Mouse (Mus musculus): ENCODE data around the gene Zpr1. TPM values are rescaled to one million over a fixed set of nuclear protein-coding genes. Genes with fewer than 3 reads are reported as not detected.

The Zpr1 gene
- total RNA-seq (2023) = 75.3 to 86.6 TPM (median 78.9 TPM) in 4 replicates

GRCm38 (mm10) chr9:46272677-46273454, at the start of gene Zpr1:
Zpr1 (plus strand) TSS chr9:46273064.

GRCm38 (mm10) chr9:46228491-46228890, 44.4 kb upstream of the Zpr1 start, which contains the start of gene Apoa1:
Apoa1 (plus strand) TSS chr9:46228580.

GRCm38 (mm10) chr9:46235596-46235648, 37.4 kb upstream of the Zpr1 start, which contains the start of gene Apoc3:
Apoc3 (minus strand) TSS chr9:46235636.

GRCm38 (mm10) chr9:46240526-46241153, 32.2 kb upstream of the Zpr1 start, which contains the start of gene Apoa4:
Apoa4 (plus strand) TSS chr9:46240696.

GRCm38 (mm10) chr9:46268343-46268873, 4.5 kb upstream of the Zpr1 start, which contains the start of gene Apoa5:
Apoa5 (plus strand) TSS chr9:46268633.

GRCm38 (mm10) chr9:46282631-46283436, 10.0 kb downstream of the Zpr1 start, which contains the start of gene Bud13:
Bud13 (plus strand) TSS chr9:46283008.

GRCm38 (mm10) chr9:46319886-46320285, 47.0 kb downstream of the Zpr1 start, which contains the start of gene 4931429L15Rik:
4931429L15Rik (minus strand) TSS chr9:46319986.

Other genes starting within 250 kb of the Zpr1 start
- 1.0 TPM in 1 of 4 replicates, not detected in the others for gene Apoa1, start 44.5 kb upstream of the Zpr1 start, total RNA-seq (2023)
- not detected in 4 replicates for gene Apoc3, start 37.4 kb upstream of the Zpr1 start, total RNA-seq (2023)
- not detected in 4 replicates for gene Apoa4, start 32.4 kb upstream of the Zpr1 start, total RNA-seq (2023)
- not detected in 4 replicates for gene Apoa5, start 4.4 kb upstream of the Zpr1 start, total RNA-seq (2023)
- 23.1 to 29.4 TPM (median 25.7 TPM) in 4 replicates for gene Bud13, start 9.9 kb downstream of the Zpr1 start, total RNA-seq (2023)
- not detected in 4 replicates for gene 4931429L15Rik, start 46.9 kb downstream of the Zpr1 start, total RNA-seq (2023)